Mouse (Mus musculus) Muller cell, postnatal 12 days (primary cell): ENCODE measurements around the gene Pkd1l1.

Experiments used
- DNase-seq: peaks from one replicate; pipeline ENCODE4 v3.0.0-alpha.2; 2015; ENCODE audit errors: inconsistent ontology term

Gene Pkd1l1

DNA sequence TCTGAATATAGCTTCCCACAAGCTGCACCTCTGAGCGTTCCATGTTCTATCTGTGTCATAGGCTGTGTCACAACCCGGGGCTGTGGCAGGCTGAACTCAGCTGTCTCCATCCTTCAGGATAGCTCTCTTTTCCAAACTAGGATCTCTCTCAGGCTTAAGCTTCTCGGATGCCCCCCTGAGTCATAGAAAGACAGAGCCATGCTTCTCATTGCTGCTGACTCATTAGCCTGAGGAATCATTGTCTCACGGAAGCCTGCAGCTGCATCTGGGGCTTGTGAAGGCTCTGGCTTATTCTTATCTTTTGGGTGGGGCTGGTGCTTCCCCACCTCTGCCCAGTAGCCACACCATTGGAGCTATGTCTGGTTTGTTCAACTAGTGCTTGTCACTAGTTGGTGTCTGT is 151.7 kb downstream of the Pkd1l1 start:
- peak; percentile 55 for DNase-seq

DNA sequence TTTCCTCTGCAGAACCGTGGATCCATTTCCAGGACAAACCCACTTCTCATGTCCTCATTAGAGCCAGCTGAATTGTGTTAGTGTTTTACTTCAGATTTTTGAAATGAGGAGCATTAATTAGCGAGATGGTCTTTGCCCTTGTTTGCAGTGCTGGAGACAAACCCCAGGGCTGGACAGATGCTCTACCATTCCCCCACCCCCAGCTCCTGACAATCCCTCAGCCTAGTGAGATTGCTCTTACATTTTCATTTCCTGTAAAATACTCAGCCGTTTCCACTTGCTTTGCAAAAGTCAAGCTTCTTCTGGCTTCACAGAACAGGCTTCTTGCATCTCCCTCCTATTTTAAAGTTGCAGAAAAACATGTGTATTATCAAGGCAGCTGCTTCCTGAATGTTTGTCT is 155.7 kb downstream of the Pkd1l1 start:
- no peak for DNase-seq

DNA sequence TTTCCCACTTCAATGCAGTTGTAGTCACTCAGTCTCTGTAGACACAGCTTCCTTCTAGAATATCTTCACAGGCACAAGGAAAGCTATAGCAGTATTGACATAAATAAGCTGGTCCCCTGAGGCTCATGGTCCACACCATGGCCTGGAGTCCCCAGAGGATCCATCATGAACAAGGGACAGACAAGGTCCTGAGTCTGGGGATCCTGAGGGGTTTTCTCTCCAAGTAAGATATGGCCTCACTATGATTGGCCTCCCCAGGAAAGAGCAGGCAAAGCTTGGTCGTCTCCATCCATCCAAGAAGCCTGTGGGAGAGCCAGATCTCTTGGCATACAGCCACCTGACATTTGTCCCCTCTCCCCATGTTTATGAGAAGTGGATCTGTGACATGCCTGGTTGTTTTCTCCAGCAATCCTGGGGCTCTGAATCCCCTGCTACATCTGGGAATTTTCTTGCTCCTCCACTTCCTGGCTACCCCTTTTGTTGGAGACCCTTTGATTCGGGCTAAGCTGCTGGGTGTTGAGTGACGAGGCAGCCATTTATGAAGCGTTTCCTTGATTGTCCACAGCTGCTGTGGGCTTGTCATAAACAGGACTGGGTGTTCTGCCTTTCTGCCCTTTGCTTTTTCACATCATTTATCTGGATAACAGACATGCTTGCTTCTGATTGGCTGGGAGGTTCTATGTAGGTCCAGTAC is 158.8 kb downstream of the Pkd1l1 start:
- no peak for DNase-seq

DNA sequence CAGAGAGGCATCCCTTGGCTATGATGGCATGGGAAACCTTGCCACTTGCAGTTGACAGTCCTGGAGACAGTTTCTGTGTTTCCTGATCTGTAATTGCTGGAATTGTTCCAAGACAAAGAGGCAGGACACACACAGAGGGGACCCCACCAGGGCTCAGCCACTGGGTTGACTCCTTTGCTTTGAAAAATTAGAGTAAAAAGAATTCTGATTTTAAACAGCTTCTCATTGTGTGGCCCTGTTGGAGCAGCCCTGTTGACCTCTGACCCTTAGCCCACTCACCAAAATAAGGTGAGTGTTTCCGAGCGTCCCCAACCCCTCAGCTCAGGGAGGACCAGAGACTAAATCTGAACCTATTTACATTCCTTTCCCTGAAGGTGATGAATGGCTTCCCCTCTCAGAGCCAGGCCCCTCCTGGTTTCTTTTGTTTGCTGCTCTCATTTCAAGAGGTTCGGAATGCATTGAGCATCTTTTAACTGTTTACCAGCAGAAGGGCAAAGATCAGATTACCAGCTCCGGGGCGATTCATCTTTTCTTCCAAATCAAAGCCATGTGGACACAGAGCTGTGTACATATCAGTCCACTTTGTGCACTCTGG is 161.5 kb downstream of the Pkd1l1 start:
- peak; percentile 30 for DNase-seq

DNA sequence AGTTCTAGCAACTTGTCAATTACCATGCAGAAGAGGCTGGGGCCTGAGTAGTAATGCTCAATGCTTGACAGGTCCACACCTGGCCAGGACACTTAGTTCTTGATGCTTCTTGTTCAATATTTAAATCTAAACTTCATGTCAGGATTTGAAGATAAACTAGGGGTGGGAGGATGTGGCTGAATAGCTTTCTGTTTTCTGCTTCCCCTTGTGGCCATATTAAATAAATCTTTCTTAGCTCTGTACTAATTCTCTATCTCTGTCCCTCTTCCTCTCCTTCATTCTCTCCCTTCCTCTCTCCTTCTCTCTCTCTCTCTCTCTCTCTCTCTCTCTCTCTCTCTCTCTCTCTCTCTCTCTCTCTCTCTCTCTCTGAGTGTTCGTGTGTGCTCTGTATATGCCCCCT is 163.4 kb downstream of the Pkd1l1 start:
- DNase-seq: no peak

DNA sequence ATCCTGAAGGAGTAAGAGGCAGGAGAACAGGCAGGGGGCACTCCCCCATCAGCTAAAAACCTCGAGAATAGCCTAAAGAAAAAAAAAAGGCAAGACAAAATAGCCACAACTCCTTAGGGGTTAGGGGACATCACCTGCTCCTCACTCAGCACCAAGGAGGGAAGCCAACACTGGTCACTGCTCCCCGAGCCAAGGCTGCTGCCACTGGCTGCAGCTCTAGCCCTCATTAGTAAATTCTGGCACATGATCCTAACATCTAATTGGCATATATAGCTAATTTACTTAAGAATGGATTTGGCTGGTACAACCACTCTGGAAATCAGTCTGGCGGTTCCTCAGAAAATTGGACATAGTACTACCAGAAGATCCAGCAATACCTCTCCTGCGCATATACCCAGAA is 166.1 kb downstream of the Pkd1l1 start:
- DNase-seq: no peak

DNA sequence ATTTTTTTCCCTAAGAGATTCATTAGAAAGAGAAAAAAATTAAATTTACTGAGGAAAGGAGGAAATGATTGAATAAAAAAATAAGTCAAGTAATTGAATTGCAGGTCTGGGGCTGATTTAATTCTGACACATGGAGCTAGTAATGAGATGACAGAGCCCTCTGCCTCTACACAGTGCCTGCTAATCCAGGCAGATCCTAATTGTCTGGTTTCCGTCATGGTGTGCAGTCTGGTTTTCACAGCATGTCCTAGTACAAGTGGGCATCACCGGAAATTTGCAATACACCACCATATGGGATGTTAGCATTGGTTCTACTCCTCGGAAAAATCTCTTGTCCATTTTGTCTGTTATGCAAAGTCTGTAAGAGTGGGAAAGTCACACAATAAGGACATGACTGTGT is 168.9 kb downstream of the Pkd1l1 start:
- DNase-seq: no peak

DNA sequence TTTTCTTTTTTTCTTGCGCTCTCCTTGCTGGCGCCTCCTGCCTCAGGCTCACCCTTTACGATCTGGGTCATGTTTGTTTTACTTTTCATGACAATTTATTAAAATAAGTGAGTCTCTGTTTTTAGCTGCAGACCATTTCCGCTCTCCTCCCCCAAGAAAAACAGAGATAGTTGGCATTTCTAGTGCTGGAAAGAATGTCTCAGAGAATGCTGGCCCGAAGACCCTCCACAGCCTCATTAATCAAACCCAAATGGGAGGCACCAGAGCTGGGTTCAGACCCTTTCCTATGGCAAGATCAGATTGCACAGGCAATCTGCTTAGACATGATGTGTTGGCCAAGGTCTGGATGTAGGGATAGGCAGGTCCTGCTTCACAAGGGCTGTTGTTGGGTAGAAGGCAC is 175.6 kb downstream of the Pkd1l1 start:
- DNase-seq: no peak

DNA sequence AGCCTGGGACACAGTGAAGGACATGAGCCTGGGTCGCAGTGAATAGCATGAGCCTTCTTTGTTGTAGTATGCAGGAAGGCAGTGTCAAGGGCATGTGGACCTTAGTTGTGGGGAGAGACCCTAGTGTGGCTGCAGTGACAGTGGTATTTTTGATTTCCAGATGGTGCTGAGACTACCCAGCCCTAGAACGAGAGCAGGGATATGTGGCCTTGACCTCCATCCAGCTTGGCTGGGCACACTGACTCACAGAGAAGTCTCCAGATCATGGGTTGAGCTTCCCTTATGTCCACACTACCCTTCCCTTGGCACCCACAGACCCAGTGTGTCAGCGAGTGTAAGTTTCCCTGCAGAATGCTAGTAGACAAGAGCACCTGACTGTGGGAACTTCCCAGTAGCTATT is 178.0 kb downstream of the Pkd1l1 start:
- no peak for DNase-seq

DNA sequence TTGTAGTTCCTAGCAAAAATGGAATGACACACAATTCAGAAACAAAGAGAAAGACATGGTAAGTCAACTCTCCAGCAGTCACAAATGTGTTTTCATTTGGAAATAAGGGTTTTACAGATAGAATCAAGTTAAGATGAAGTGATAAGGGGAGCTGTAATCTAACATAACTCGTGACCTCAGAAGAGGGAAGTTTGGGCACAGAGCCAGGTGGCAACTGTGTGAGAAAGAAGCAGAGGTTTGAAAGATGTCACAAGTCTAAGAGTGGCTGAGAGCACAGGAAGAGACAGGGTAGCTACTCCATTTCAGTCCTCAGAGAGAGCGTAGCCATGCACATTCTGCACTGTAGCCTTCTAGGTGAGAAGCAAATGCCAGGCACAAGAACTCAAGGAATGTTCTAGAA is 180.9 kb downstream of the Pkd1l1 start:
- DNase-seq: no peak

DNA sequence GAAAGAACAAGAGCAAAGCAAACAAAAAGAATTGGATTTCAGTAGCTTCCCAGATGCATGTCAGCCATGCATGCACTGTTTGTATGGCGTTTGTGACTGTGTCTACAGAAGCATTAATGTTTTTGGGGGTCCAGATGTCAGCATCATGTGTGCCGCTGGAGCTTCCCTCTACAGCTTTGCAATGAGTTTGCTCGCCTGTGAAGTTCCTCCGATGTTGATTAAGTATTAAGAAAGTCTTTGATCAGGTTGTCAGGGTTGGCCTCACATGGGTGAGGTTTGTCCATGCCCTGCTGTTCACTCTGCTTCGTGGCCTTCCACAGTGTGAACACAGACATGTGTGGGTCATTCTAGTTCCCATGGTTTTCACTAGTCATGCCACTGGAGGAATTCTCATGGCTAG is 183.9 kb downstream of the Pkd1l1 start:
- DNase-seq: no peak

DNA sequence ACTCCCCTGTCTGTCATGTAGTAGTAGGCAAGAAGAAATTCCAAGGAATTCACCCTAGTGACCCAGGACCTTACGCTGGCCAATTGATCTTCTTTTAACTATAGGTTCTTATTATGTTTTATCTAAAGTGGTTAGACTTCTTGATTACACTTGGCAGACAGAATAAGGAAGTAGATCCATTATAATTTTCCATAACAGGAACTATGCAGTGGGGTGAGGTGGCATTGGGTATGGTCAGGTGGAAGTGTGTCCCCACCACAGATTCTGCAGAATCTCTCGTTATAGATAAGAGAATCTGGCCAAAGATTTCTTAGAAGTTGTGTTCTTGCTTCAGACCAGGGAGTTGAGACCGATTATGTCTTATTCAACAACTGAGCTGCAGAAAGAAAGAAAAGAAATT is 185.5 kb downstream of the Pkd1l1 start:
- no peak for DNase-seq

DNA sequence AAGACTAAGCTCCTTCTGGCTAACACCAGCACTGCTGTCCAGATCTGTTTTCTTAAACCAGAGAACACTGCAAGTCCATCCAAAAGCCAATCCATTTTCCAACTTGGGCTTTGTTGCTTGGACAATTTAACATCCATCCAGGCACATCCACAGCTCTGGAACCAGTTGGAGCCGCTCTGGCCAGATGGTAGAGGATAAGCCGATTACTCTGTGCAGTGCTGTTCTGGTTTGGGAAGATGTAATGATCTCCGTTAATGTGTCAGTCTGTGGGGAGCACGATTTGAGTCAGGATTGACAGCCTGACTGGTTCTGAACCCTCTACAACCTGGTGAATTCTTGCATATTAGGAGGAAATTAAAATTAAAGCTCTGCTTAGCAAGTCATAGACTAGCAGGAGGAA is 188.7 kb downstream of the Pkd1l1 start:
- DNase-seq: no peak

DNA sequence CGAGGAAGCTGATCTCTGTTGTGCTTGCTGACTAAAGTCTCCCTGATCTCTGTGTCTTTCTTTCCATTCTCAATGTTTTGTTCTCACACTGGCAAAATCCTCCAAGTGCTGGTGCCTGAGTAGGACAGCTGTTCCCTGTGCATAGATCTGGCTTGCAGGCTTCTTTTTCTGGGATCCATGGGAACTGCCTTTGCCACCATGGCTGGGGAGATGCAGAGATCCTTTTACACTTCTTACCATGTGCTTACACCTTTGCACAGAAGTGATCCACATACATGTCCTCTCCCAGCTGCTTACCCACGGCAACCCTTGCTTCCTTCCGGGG is 191.0 kb downstream of the Pkd1l1 start:
- no peak for DNase-seq

DNA sequence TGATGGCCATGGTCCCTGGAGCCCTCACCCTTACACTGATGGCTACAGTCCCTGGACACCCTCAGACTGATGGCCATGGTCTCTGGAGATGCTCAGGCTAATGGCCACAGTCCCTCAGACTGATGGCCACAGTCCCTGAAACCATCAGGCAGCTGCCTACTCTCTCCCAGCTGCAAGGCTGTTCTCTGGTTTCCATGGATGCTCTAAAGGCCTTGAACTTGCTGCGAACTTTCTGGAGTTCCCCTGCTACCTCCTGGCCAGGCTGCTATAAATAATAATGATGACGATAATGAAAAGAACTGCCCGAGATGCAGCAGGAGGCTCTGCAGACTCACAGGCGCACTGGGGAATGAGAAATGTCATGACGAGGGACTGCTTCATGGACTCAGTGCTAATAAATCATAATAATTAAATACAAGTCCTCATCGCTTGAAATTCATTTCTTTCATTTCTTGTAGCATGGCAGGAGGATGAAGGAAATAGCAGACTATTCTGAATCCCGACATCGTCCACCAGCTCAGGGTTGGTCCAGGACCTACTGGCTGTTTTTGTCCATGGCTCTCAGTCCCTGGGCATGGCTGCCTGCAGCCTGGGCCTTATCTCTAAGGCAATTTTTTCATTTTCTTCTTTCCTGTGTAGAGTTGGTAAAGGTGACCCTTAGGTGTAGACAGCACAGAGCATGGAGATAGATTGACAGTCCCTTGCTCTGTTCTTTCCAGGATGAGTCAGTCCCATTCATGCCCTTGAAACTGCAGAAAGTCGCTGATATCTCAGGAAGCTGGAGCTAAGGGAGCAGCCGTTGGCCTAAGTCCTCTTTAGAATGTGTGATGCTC is 191.5 kb downstream of the Pkd1l1 start:
- DNase-seq: no peak

DNA sequence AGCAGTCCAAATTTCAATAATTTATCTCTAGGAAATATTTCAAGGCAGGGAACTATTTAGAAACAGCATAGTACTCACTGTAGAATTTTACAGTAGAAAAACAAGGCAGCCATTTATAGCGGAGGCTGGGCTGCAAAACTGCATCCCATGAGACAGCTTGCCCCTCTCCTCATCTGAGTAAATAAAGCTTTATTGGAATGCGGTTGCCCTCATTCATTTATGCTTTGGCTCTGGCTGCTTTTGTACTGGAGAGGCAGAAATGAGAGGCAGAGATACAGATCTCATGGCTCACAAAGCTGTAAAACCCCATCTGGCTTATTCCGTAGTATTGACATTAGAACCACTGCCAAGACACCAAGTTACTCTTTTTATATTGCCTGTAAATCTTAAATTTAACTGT is 193.6 kb downstream of the Pkd1l1 start:
- no peak for DNase-seq
